Mouse (Mus musculus) kidney, embryonic 15.5 days (tissue): ENCODE measurements around the gene Ndufaf7. TPM values are rescaled to one million over a fixed set of nuclear protein-coding genes. Genes with fewer than 3 reads are reported as not detected.

Experiments
- ATAC-seq: fragments of 200-750 bp; cut with Nextera tagmentation; replicated peaks from 2 replicates; pipeline ENCODE4 v1.8.0; 2017; ENCODE audit warnings: moderate TSS enrichment; ENCODE audit not compliant: low FRiP score
- H3K27ac ChIP-seq: fragments of 300-500 bp; sonication (generic); 2 replicates; pipeline ENCODE4 v1.5.1; 2015; ENCODE audit warnings: mild to moderate bottlenecking, inconsistent platforms
- H3K27me3 ChIP-seq: fragments of 300-500 bp; sonication (generic); 2 replicates; pipeline ENCODE4 v1.6.1; 2015; ENCODE audit warnings: inconsistent platforms
- H3K36me3 ChIP-seq: fragments of 300-500 bp; sonication (generic); 2 replicates; pipeline ENCODE4 v1.6.1; 2015; ENCODE audit warnings: inconsistent platforms
- H3K4me1 ChIP-seq: fragments of 300-500 bp; sonication (generic); 2 replicates; pipeline ENCODE4 v1.6.1; 2015; ENCODE audit warnings: inconsistent platforms
- H3K4me2 ChIP-seq: fragments of 300-500 bp; sonication (generic); 2 replicates; pipeline ENCODE4 v1.6.1; 2015; ENCODE audit warnings: moderate library complexity, mild to moderate bottlenecking, inconsistent platforms
- H3K4me3 ChIP-seq: fragments of 300-500 bp; sonication (generic); replicated peaks from 2 replicates; pipeline ENCODE4 v1.5.1; 2015; ENCODE audit warnings: mild to moderate bottlenecking, inconsistent platforms
- H3K9ac ChIP-seq: fragments of 300-500 bp; sonication (generic); 2 replicates; pipeline ENCODE4 v1.6.1; 2015; ENCODE audit warnings: mild to moderate bottlenecking, inconsistent platforms
- H3K9me3 ChIP-seq: fragments of 300-500 bp; sonication (generic); replicated peaks from 2 replicates; pipeline ENCODE4 v1.6.1; 2016; ENCODE audit warnings: inconsistent platforms
- WGBS: fragments of 180-500 bp; shearing (Covaris S2); methylation state at CpG from one replicate; pipeline ENCODE4 v1.1.7; 2015; ENCODE audit warnings: mixed read lengths; 5-methylcytosine and 5-hydroxymethylcytosine counted together
- polyA plus RNA-seq: library from polyadenylated mRNA; unstranded; fragments of >200 nt; fragmentation: Nextera tagmentation; extraction: Ambion mirVana; gene quantifications from 2 replicates; pipeline ENCODE4 v1.2.1, GENCODE M21; 2015

The Ndufaf7 gene
- polyA plus RNA-seq, 1 experiment from 2014 or later: 57.9 TPM

DNA sequence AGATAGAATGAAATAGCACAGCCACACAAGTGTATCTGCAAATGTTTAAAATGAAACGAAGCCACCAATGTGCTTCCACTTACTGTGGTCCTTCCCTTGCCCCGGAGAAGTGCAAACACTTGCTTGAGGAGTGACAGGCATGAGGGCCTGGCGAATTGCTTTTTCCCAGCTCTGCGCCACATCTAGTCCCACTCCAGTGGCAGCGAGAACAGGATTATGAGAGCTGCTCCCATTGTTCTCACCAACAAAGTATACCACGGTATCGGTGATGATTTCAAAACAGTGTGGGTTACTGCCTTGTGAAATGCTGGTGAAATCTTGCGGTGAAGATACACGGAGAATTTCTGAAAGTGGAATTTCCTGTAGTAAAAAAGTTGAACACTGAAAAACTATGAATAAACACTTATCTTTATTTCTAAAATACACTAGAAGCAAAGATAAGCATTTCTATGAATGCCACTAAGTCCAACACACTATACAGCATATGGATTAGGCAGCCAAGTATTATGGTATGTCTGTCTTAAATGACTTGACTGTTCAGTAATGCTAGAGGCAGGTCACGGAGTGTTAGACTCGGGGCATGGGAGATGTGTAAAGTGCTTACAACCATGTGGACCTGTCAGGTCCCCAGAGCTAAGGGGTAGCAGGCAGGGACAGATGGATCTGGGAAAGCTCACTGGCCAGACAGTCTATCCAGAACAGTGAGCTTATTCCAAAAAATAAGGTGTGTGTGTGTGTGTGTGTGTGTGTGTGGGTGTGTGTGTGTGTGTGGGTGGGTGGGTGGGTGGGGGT is 29.4 kb downstream of the Ndufaf7 start:
- Histone ChIP-seq H3K27me3 (no peaks in the 10 kb centered on the region), H3K4me2 (no peak overlapping the region), H3K27ac (no peak overlapping the region), H3K9ac (no peak overlapping the region), H3K36me3 (peaks cover 67% of the 10 kb centered on the region), H3K4me1 (no peaks in the 10 kb centered on the region), H3K9me3 (no peaks in the 10 kb centered on the region), H3K4me3 (no peak overlapping the region)
- WGBS: 92% methylated on average over 11 of the region's 11 CpGs
- no peak for ATAC-seq

DNA sequence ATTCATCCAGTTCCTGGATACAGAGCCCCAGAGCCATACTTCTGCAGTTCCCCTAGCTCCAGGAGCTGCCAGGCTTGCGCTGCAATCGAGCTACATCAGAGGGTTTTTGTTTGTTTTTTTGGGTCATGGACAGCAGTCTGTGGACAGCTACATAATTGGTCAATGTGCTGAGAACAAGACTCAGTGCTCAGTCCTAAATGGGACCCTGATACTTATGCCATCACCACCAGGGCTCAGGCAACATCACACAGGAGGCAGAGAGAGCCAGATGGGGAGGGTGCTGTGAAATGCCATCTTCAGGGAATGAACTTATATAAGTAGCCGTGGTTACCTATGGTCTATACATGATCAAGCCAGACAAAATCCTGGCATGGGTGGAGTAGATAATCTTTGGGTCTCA is 31.6 kb downstream of the Ndufaf7 start:
- Histone ChIP-seq H3K9ac (no peak overlapping the region), H3K27ac (no peak overlapping the region), H3K4me1 (no peaks in the 10 kb centered on the region), H3K36me3 (peaks cover 63% of the 10 kb centered on the region), H3K4me2 (no peak overlapping the region), H3K27me3 (no peaks in the 10 kb centered on the region), H3K9me3 (no peaks in the 10 kb centered on the region), H3K4me3 (no peak overlapping the region)
- 82% methylated on average over 3 of the region's 3 CpGs for WGBS
- ATAC-seq: no peak

DNA sequence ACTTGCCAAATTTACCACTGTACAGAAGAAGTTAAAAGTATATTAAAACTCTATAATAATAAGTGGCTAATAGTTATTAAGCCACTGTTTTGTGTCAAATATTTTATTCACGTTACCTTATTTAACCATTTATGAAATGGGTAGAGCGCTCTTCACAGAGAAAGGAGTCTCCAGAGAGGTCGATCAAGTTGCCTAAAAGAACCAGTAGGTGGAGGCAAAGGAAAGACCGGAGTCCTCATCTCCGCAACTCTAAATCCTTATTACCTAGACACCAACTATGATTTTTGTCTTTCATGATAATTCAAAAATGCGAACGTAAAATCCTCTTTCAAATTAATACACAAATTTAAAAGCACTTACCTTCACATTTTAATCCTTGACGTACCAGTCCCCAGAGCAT is 46.2 kb downstream of the Ndufaf7 start:
- Histone ChIP-seq H3K4me3 (no peak overlapping the region), H3K9me3 (no peaks in the 10 kb centered on the region), H3K27ac (no peak overlapping the region), H3K27me3 (no peaks in the 10 kb centered on the region), H3K4me1 (peaks cover 3% of the 10 kb centered on the region; the same call in 1 of the 2 replicates), H3K4me2 (no peak overlapping the region), H3K9ac (no peak overlapping the region), H3K36me3 (peaks cover 53% of the 10 kb centered on the region)
- ATAC-seq: no peak
- 91% methylated on average over 8 of the region's 8 CpGs for WGBS

DNA sequence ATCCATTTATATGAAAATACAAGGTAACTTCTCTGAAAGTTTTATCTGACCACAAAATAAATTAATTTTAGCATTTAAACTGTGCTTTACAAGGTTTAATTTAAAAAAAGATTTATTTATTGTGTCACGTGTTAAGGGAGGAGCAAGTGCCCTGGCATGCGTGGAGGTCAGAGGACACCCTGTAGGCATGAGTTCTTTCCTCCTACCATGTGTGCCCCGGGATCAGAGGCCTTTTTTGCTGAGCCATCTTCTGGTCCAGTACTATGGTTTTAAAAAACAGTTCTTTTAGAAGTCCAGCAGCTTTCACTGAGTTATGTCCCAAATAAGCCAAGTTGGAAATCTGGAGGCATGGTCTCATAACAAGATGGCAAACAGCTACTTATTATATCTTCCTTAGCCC is 46.8 kb downstream of the Ndufaf7 start:
- 81% methylated on average over 3 of the region's 3 CpGs for WGBS
- Histone ChIP-seq H3K9ac (no peak overlapping the region), H3K36me3 (peaks cover 51% of the 10 kb centered on the region), H3K4me1 (peaks cover 3% of the 10 kb centered on the region; the same call in 1 of the 2 replicates), H3K27ac (no peak overlapping the region), H3K4me3 (no peak overlapping the region), H3K4me2 (no peak overlapping the region), H3K27me3 (no peaks in the 10 kb centered on the region), H3K9me3 (no peaks in the 10 kb centered on the region)
- no peak for ATAC-seq

DNA sequence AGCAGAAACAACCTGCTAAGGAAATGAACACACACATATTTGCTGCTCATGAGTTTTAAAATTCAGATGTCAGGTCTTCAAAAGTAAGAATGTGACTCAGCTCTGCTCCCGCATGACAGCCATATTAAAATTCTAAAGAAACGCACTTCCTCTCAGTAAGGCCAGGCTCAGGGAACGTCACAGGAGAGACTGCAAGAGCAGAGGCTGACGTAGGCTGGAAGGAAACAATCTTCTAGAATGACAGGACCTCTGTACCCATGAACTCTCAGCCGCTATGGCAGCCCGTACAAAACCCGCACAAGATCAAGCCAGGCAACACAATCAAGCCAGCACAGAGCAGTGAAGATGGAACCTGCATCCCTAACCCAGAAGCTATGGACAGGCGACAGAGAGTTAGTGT is 52.1 kb downstream of the Ndufaf7 start:
- Histone ChIP-seq H3K36me3 (peaks cover 7% of the 10 kb centered on the region; the same call in 1 of the 2 replicates), H3K4me1 (peaks cover 7% of the 10 kb centered on the region; the same call in 1 of the 2 replicates), H3K27me3 (no peaks in the 10 kb centered on the region), H3K4me3 (no peak overlapping the region), H3K9me3 (no peaks in the 10 kb centered on the region), H3K9ac (no peak overlapping the region), H3K27ac (no peak overlapping the region), H3K4me2 (no peak overlapping the region)
- 60% methylated on average over 8 of the region's 8 CpGs for WGBS
- no peak for ATAC-seq

DNA sequence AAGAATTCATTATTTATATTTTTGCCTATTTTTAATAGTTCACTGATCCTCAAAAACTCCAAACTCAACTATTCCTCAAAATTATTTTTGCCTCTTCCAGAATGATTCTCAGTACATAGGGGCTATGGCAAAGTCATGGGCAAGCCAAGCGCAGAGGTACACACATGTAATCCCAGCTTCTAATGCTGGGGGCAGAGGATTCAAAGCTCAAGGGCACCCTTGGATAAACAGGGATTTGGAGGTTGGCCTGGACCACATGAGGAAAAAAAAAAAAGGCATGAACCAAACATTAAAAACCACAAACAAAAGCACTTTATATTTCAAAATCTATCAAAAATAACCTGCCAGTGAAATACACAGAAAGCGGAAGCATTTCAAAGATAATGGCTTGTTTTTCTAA is 54.6 kb downstream of the Ndufaf7 start:
- Histone ChIP-seq H3K27ac (no peak overlapping the region), H3K27me3 (no peaks in the 10 kb centered on the region), H3K4me1 (peaks cover 12% of the 10 kb centered on the region; the same call in 1 of the 2 replicates), H3K36me3 (no peaks in the 10 kb centered on the region), H3K9me3 (no peaks in the 10 kb centered on the region), H3K9ac (no peak overlapping the region), H3K4me2 (no peak overlapping the region), H3K4me3 (no peak overlapping the region)
- WGBS: 99% methylated on average over 2 of the region's 2 CpGs
- ATAC-seq: no peak

DNA sequence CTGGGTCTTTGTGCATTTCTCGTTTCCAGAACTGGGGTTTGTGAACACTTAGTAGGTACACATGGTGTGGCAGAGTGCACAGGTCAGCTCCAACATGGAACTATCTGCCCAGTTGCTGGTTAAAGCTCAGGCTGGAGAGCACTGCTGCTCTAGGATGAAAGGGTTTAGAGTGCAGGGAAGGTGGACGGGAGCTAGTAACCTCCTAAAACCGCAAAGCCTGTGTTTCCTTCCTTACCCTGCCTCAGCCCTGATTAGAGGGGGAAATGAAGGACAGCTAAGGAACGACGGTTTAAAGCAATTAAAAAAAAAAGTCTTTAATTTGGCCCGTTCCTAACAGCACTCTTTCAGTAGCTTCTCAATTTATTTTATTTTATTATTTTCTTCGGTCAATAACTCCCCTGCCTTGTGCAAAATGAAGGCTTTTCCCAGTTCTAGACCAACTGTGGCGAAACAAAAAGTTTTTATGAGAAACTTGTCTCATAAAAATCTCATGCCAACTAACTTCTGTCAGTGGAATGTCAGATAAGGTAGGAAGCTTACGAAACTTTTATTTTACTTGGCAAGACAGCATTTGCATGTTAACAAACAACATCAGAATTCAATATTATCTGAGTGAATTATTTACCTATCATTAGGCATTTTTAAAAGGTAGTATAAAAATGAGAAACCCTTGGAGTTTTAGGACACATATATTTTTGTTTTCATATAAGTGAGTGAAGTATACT is 55.5 kb downstream of the Ndufaf7 start:
- Histone ChIP-seq H3K27ac (no peak overlapping the region), H3K9me3 (no peaks in the 10 kb centered on the region), H3K27me3 (no peaks in the 10 kb centered on the region), H3K4me1 (0 out of 2 replicates have a peak, but pooled peaks cover 10% of the 10 kb centered on the region), H3K4me2 (no peak overlapping the region), H3K9ac (no peak overlapping the region), H3K36me3 (no peaks in the 10 kb centered on the region), H3K4me3 (no peak overlapping the region)
- no peak for ATAC-seq
- 61% methylated on average over 9 of the region's 9 CpGs for WGBS

DNA sequence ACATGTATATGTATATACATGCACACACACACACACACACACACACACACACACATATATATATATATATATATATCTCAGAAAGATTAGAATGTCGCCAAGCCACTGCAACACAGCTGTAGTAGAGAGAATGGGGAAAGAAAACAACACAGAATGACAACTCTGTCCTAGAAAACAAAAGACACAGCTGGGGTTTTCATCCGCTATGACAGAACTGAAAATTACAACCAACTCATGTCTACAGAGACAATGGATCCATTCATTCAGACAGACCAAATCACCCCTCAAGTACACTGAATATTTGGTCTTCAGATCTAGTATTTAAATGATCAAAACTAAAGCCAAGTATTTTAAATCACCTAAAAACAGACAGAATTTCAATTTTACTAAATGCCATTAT is 56.7 kb downstream of the Ndufaf7 start:
- H3K27me3 ChIP-seq: no peaks in the 10 kb centered on the region
- no peak for ATAC-seq
- H3K4me2 ChIP-seq: no peak overlapping the region
- H3K9ac ChIP-seq: no peak overlapping the region
- 70% methylated on average over 2 of the region's 2 CpGs for WGBS
- H3K4me1 ChIP-seq: peaks cover 16% of the 10 kb centered on the region; the same call in 1 of the 2 replicates
- no peaks in the 10 kb centered on the region for H3K9me3 ChIP-seq
- no peak overlapping the region for H3K4me3 ChIP-seq
- no peaks in the 10 kb centered on the region for H3K36me3 ChIP-seq
- H3K27ac ChIP-seq: no peak overlapping the region

DNA sequence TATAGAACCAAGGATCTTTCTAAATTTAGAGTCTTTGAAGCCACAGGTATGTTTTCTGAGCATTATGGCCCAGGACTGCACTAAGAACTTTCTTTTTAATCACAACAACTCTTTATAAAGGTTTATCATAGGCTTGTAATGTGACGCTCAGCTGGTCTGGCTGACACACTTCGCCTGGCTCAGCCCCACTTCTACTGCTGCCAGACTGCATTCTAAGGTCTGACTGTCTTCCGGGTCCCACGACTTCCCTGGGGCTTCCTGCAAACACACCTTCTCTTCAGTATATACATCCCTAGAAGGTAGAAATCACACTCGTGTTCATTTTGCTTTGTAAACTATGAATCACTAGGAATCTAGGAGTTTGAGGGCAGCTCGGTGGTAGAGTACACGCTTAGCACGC is 57.4 kb downstream of the Ndufaf7 start:
- Histone ChIP-seq H3K4me2 (no peak overlapping the region), H3K9ac (no peak overlapping the region), H3K27ac (no peak overlapping the region), H3K9me3 (no peaks in the 10 kb centered on the region), H3K27me3 (no peaks in the 10 kb centered on the region), H3K36me3 (no peaks in the 10 kb centered on the region), H3K4me1 (peaks cover 12% of the 10 kb centered on the region; the same call in 1 of the 2 replicates), H3K4me3 (no peak overlapping the region)
- WGBS: 85% methylated on average over 8 of the region's 8 CpGs
- ATAC-seq: no peak

DNA sequence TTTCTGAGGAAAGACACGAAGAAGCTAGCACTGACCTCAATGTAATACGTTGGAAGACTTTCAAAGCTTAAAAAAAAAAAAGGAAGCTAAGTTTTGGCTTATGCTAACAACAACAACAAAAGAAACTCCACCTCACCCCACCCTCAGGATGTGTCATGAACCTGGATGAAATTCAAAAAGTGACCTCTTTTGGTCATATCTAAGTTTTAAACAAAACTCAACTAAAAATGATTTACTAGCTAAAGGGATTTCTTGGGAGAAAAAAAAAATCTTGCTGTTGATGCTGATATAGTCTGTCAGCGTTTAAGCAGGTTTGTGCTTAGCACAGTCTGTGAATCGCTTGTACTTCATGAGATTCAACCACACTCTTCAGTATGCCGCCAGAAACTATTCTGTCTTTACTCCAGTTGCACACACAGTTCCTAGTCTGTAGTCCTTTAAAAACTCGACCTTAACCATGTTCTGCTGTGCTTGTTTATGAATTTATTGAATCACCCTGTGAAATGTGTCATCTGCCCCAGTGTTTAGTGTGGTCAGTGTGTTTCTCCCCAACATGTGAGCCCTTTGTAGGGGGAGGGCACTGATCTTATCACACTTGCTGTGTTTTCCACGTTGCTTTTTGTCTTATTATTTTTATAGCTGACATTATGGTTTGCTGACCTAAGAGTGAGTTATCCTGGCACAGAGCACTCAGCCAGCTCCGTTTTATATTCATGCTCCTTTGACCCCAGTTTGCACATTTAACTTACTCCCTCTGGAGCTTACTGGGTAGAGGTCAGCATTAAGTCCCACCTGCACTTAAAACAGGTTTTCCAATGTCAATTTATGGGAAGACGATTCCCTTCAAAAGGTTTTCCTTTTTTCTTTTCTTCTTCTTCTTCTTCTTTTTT is 58.2 kb downstream of the Ndufaf7 start:
- Histone ChIP-seq H3K9me3 (no peaks in the 10 kb centered on the region), H3K4me2 (no peak overlapping the region), H3K9ac (no peak overlapping the region), H3K36me3 (no peaks in the 10 kb centered on the region), H3K4me1 (peaks cover 12% of the 10 kb centered on the region; the same call in 1 of the 2 replicates), H3K4me3 (no peak overlapping the region), H3K27me3 (no peaks in the 10 kb centered on the region), H3K27ac (no peak overlapping the region)
- no peak for ATAC-seq
- 48% methylated on average over 9 of the region's 9 CpGs for WGBS
